Mouse (Mus musculus): ENCODE data around the gene Pld3.

DNA sequence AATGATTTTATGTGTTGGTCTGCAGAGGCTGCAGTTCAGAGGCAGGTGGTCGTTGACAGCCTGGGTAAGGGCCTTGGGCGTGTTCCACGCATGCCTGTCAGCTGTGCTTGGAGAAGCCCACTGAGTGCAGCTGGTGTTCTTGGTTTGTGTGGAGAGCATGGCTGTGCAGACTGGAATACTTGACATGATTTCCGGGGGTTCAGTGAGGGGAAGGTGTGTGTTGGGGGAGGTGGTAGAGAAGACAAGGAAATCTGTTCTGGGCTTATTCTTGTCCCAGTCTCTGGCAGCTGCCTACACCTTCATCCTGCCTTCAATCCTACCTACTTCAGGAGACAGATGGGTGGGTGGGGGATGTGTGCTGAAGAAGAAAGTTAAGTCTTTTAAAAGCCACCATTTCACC is 48.6 kb upstream of the Pld3 start:
- no peak for TF ChIP-seq CTCF (IDR thresholded peaks at IDR 0.05; ENCODE audit: borderline replicate concordance, insufficient read depth, low read length)
- TF ChIP-seq POLR2A (IDR thresholded peaks at IDR 0.05; ENCODE audit: low read depth, low read length) = no peak
